Mouse (Mus musculus): ENCODE data around the gene Sh3gl1. TPM values are rescaled to one million over a fixed set of nuclear protein-coding genes. Genes with fewer than 3 reads are reported as not detected.

Sh3gl1 gene
- total RNA-seq, 2 experiments from 2014 or later, result 8.7 to 9.5 TPM

GRCm38 (mm10) chr17:55999794-56000499, 36.5 kb downstream of the Sh3gl1 start:
- intact Hi-C loops (cut with DNase I), result no loop called here
- peak; percentile 22 for DNase-seq
- no peak overlapping the region for H3K4me3 ChIP-seq
- no peak overlapping the region for H3K27ac ChIP-seq
- no peak for TF ChIP-seq CTCF (IDR thresholded peaks at IDR 0.05)

- TF ChIP-seq CTCF (IDR thresholded peaks at IDR 0.05), result no peak
- H3K4me3 ChIP-seq, result no peak overlapping the region
- peak; percentile 71 for DNase-seq
- no peak overlapping the region for H3K27ac ChIP-seq
- intact Hi-C loops (cut with DNase I), result no loop called here
Observed at GRCm38 (mm10) chr17:55996007-55996406, 40.4 kb downstream of the Sh3gl1 start.

- TF ChIP-seq CTCF (IDR thresholded peaks at IDR 0.05), result no peak
- no peak for DNase-seq
- Histone ChIP-seq H3K27ac (no peak overlapping the region), H3K4me3 (no peak overlapping the region)
- intact Hi-C loops (cut with DNase I), result no loop called here
Observed at GRCm38 (mm10) chr17:55990278-55990898, 46.0 kb downstream of the Sh3gl1 start.

GRCm38 (mm10) chr17:55986030-55986961, 50.1 kb downstream of the Sh3gl1 start, which contains the start of gene Fsd1:
TSS of gene Fsd1 (plus strand) at chr17:55986509.
- DNase-seq, result peak; percentile 57
- Histone ChIP-seq H3K4me3 (peak within 1 kb of the TSS; percentile 57), H3K27ac (no peak within 1 kb of the TSS)
- no peak for TF ChIP-seq CTCF (IDR thresholded peaks at IDR 0.05)
- intact Hi-C loops (cut with DNase I), result no loop called here

- DNase-seq, result no peak
- TF ChIP-seq CTCF (IDR thresholded peaks at IDR 0.05), result no peak
- intact Hi-C loops (cut with DNase I), result no loop called here
- no peak overlapping the region for H3K4me3 ChIP-seq
- no peak overlapping the region for H3K27ac ChIP-seq
Observed at GRCm38 (mm10) chr17:55977301-55977700, 59.1 kb downstream of the Sh3gl1 start.

GRCm38 (mm10) chr17:55976255-55976862, 60.1 kb downstream of the Sh3gl1 start:
- peak; percentile 86 for DNase-seq
- intact Hi-C loops (cut with DNase I), result loop anchor here (1.0 kb wide), 1 partner anchor 34 kb away; no protein-coding TSS in a partner anchor
- no peak overlapping the region for H3K4me3 ChIP-seq
- TF ChIP-seq CTCF (IDR thresholded peaks at IDR 0.05), result peak; percentile 98
- no peak overlapping the region for H3K27ac ChIP-seq

GRCm38 (mm10) chr17:55971453-55971852, 65.0 kb downstream of the Sh3gl1 start:
- TF ChIP-seq CTCF (IDR thresholded peaks at IDR 0.05), result no peak
- H3K27ac ChIP-seq, result no peak overlapping the region
- no peak overlapping the region for H3K4me3 ChIP-seq
- intact Hi-C loops (cut with DNase I), result no loop called here
- DNase-seq, result peak; percentile 25

- peak; percentile 48 for DNase-seq
- intact Hi-C loops (cut with DNase I), result loop anchor here (10.0 kb wide), 1 partner anchor 285 kb away; the partner anchor contains the start of gene Fem1a
- peak within 1 kb of the TSS; percentile 68 for H3K4me3 ChIP-seq
- no peak for TF ChIP-seq CTCF (IDR thresholded peaks at IDR 0.05)
- 0 out of 2 replicates have a peak within 1 kb of the TSS, but pooled peaks have one; percentile 7 for H3K27ac ChIP-seq
Observed at GRCm38 (mm10) chr17:55969966-55970891, 66.2 kb downstream of the Sh3gl1 start, which contains the start of gene Shd. TSS of gene Shd (plus strand) at chr17:55970467.

- no peak for TF ChIP-seq CTCF (IDR thresholded peaks at IDR 0.05)
- DNase-seq, result no peak
- intact Hi-C loops (cut with DNase I), result loop anchor here (10.0 kb wide), 1 partner anchor 285 kb away; the partner anchor contains the start of gene Fem1a
- no peak overlapping the region for H3K4me3 ChIP-seq
- no peak overlapping the region for H3K27ac ChIP-seq
Observed at GRCm38 (mm10) chr17:55969560-55969959, 66.9 kb downstream of the Sh3gl1 start.

- intact Hi-C loops (cut with DNase I), result loop anchor here (10.0 kb wide), 1 partner anchor 287 kb away; the partner anchor contains the start of gene Fem1a
Observed at GRCm38 (mm10) chr17:55968210-55968609, 68.2 kb downstream of the Sh3gl1 start.

GRCm38 (mm10) chr17:55967186-55967585, 69.2 kb downstream of the Sh3gl1 start:
- TF ChIP-seq CTCF (IDR thresholded peaks at IDR 0.05), result no peak
- DNase-seq, result no peak
- H3K27ac ChIP-seq, result no peak overlapping the region
- intact Hi-C loops (cut with DNase I), result loop anchor here (10.0 kb wide), 1 partner anchor 288 kb away; the partner anchor contains the start of gene Fem1a
- no peak overlapping the region for H3K4me3 ChIP-seq

More at GRCm38 (mm10) chr17:55968210-55968609, 68.2 kb downstream of the Sh3gl1 start:
- Histone ChIP-seq H3K27ac (no peak overlapping the region), H3K4me3 (no peak overlapping the region)
- TF ChIP-seq CTCF (IDR thresholded peaks at IDR 0.05), result no peak
- no peak for DNase-seq

Other genes with a start within 250 kb of the Sh3gl1 start
- gene Zfp119a, start 157.7 kb downstream of the Sh3gl1 start, total RNA-seq (2021), result 1 to 10 TPM; 3.8 to 4.9 TPM
- 1 to 10 TPM; 2.9 to 3.8 TPM for gene Zfp959, start 144.5 kb downstream of the Sh3gl1 start, total RNA-seq (2021)
- gene Zfp119b, start 87.1 kb downstream of the Sh3gl1 start, total RNA-seq (2021), result 1 to 10 TPM; 2.9 to 4.1 TPM
- under 1 TPM; 0.20 to 0.39 TPM for gene Ebi3, start 84.0 kb downstream of the Sh3gl1 start, total RNA-seq (2021)
- gene Yju2, start 77.5 kb downstream of the Sh3gl1 start, total RNA-seq (2021), result 10 to 100 TPM in 1 of 2 experiments, 1 to 10 TPM in 1; 8.3 to 10.2 TPM
- gene Shd, start 66.2 kb downstream of the Sh3gl1 start, total RNA-seq (2021), result under 1 TPM in 1 of 2 experiments, not detected in 1; 0.47 TPM
- gene Fsd1, start 50.1 kb downstream of the Sh3gl1 start, total RNA-seq (2021), result not detected
- 1 to 10 TPM; 2.6 to 3.1 TPM for gene Stap2, start 31.1 kb downstream of the Sh3gl1 start, total RNA-seq (2021)
- gene Mpnd, start 30.9 kb downstream of the Sh3gl1 start, total RNA-seq (2021), result 10 to 100 TPM; 41.2 to 41.6 TPM
- under 1 TPM; 0.46 to 0.59 TPM for gene Chaf1a, start 3.8 kb upstream of the Sh3gl1 start, total RNA-seq (2021)
- gene Ubxn6, start 38.4 kb upstream of the Sh3gl1 start, total RNA-seq (2021), result 10 to 100 TPM; 55.6 to 64.3 TPM
- 10 to 100 TPM; 23.8 to 26.3 TPM for gene Hdgfl2, start 43.0 kb upstream of the Sh3gl1 start, total RNA-seq (2021)
- gene Plin4, start 73.2 kb upstream of the Sh3gl1 start, total RNA-seq (2021), result 100 to 1,000 TPM; 255 to 281 TPM
- gene Plin5, start 81.0 kb upstream of the Sh3gl1 start, total RNA-seq (2021), result 10 to 100 TPM; 22.9 to 55.7 TPM
- 10 to 100 TPM; 13.2 to 25.5 TPM for gene Lrg1, start 85.4 kb upstream of the Sh3gl1 start, total RNA-seq (2021)
- 1 to 10 TPM; 1.9 to 3.2 TPM for gene Sema6b, start 103.7 kb upstream of the Sh3gl1 start, total RNA-seq (2021)
- gene Tnfaip8l1, start 125.8 kb upstream of the Sh3gl1 start, total RNA-seq (2021), result under 1 TPM; 0.25 to 0.43 TPM
- gene Mydgf, start 147.3 kb upstream of the Sh3gl1 start, total RNA-seq (2021), result 10 to 100 TPM; 17.0 to 17.7 TPM
- 10 to 100 TPM; 34.0 to 43.2 TPM for gene Dpp9, start 182.3 kb upstream of the Sh3gl1 start, total RNA-seq (2021)
- 100 to 1,000 TPM; 165 to 176 TPM for gene Fem1a, start 220.2 kb upstream of the Sh3gl1 start, total RNA-seq (2021)
- gene Ticam1, start 240.2 kb upstream of the Sh3gl1 start, total RNA-seq (2021), result 1 to 10 TPM; 2.7 to 3.4 TPM